Mouse (Mus musculus): ENCODE measurements around the gene Ap3m1.

GRCm38 (mm10) chr14:21069594-21069993 lies 17.3 kb upstream of the Ap3m1 start:
- TF ChIP-seq POLR2A (IDR thresholded peaks at IDR 0.05; ENCODE audit: borderline replicate concordance, extremely low read depth, low read depth, low read length), result no peak
- TF ChIP-seq CTCF (IDR thresholded peaks at IDR 0.05; ENCODE audit: insufficient read depth, low read length), result no peak
